Mouse (Mus musculus) forebrain, postnatal 0 days (tissue): ENCODE results near the gene Mthfd1l. TPM values are rescaled to one million over a fixed set of nuclear protein-coding genes. Genes with fewer than 3 reads are reported as not detected.

Experiments used
- ATAC-seq: fragments of 200-750 bp; cut with Nextera tagmentation; 2 replicates; pipeline ENCODE4 v1.8.0; 2017; ENCODE audit warnings: mild to moderate bottlenecking, moderate library complexity
- DNase-seq: peaks from one replicate; pipeline ENCODE4 v3.0.0-alpha.2; 2015
- H3K27ac ChIP-seq: fragments of 300-500 bp; sonication (generic); 2 replicates; pipeline ENCODE4 v1.5.1; 2014; ENCODE audit warnings: low read depth, mild to moderate bottlenecking, antibody characterized with exemption, low read length, moderate library complexity, mixed read lengths
- H3K27me3 ChIP-seq: fragments of 300-500 bp; sonication (generic); 2 replicates; pipeline ENCODE4 v1.6.1; 2014; ENCODE audit warnings: mild to moderate bottlenecking, low read length, mixed read lengths; ENCODE audit not compliant: insufficient read depth
- H3K36me3 ChIP-seq: fragments of 300-500 bp; sonication (generic); 2 replicates; pipeline ENCODE4 v1.6.1; 2014; ENCODE audit warnings: mild to moderate bottlenecking, moderate library complexity; ENCODE audit not compliant: insufficient read depth
- H3K4me1 ChIP-seq: fragments of 300-500 bp; sonication (generic); 2 replicates; pipeline ENCODE4 v1.6.1; 2014; ENCODE audit warnings: antibody characterized with exemption; ENCODE audit not compliant: insufficient read depth
- H3K4me2 ChIP-seq: fragments of 300-500 bp; sonication (generic); 2 replicates; pipeline ENCODE4 v1.6.1; 2014; ENCODE audit warnings: low read depth, mild to moderate bottlenecking, moderate library complexity
- H3K4me3 ChIP-seq: fragments of 300-500 bp; sonication (generic); 2 replicates; pipeline ENCODE4 v1.5.1; 2014; ENCODE audit warnings: low read depth, low read length, mixed read lengths
- H3K9ac ChIP-seq: fragments of 300-500 bp; sonication (generic); 2 replicates; pipeline ENCODE4 v1.6.1; 2014; ENCODE audit warnings: mild to moderate bottlenecking
- H3K9me3 ChIP-seq: fragments of 300-500 bp; sonication (generic); 2 replicates; pipeline ENCODE4 v1.6.1; 2016; ENCODE audit warnings: low read length
- CTCF ChIP-seq: sonication (generic); IDR thresholded peaks from 2 replicates; pipeline ENCODE4 v1.5.1; 2016; ENCODE audit warnings: antibody characterized with exemption, control low read depth, low read depth
- WGBS: fragments of 180-500 bp; shearing (Covaris S2); extraction: QIAGEN DNeasy Blood & Tissue Kit; methylation state at CpG from one replicate; pipeline ENCODE4 v1.1.7; 2014; 5-methylcytosine and 5-hydroxymethylcytosine counted together
- polyA plus RNA-seq: library from polyadenylated mRNA; unstranded; fragments of >200 nt; fragmentation: Nextera tagmentation; extraction: Ambion mirVana; gene quantifications from 2 replicates; pipeline ENCODE4 v1.2.1, GENCODE M21; 2015
- total RNA-seq: library from RNA; depleted of rRNA; stranded (reverse); fragments of >200 nt; gene quantifications from 2 replicates; pipeline ENCODE4 v1.2.3, GENCODE M21; 2014

Gene Mthfd1l
- total and polyA plus RNA-seq, 2 experiments from 2014 or later, result 5.9 to 9.1 TPM

- Histone ChIP-seq H3K4me2 (no peak overlapping the region), H3K4me3 (no peak overlapping the region), H3K36me3 (no peaks in the 10 kb centered on the region), H3K4me1 (no peaks in the 10 kb centered on the region), H3K27me3 (no peaks in the 10 kb centered on the region), H3K9me3 (no peaks in the 10 kb centered on the region), H3K27ac (no peak overlapping the region), H3K9ac (no peak overlapping the region)
- no peak for DNase-seq
- no peak for ATAC-seq
- WGBS, result 75% methylated on average over 5 of the region's 5 CpGs
- TF ChIP-seq CTCF, result no peak; the same call in 1 of the 2 replicates
Measured at GRCm38 (mm10) chr10:3958591-3958990, 14.3 kb upstream of the Mthfd1l start.

- Histone ChIP-seq H3K27ac (no peak overlapping the region), H3K4me1 (peaks cover 3% of the 10 kb centered on the region; the same call in 1 of the 2 replicates), H3K9ac (no peak overlapping the region), H3K27me3 (no peaks in the 10 kb centered on the region), H3K9me3 (no peaks in the 10 kb centered on the region), H3K4me2 (no peak overlapping the region), H3K36me3 (no peaks in the 10 kb centered on the region), H3K4me3 (no peak overlapping the region)
- ATAC-seq, result no peak
- no peak for TF ChIP-seq CTCF
- WGBS, result 89% methylated on average over 3 of the region's 3 CpGs
- DNase-seq, result no peak
Measured at GRCm38 (mm10) chr10:3969026-3969425, 3.9 kb upstream of the Mthfd1l start.

GRCm38 (mm10) chr10:3972237-3972636 is 681 bp upstream of the Mthfd1l start:
- Histone ChIP-seq H3K9me3 (no peaks in the 10 kb centered on the region), H3K27me3 (no peaks in the 10 kb centered on the region), H3K27ac (no peak overlapping the region), H3K9ac (no peak overlapping the region), H3K36me3 (no peaks in the 10 kb centered on the region), H3K4me3 (no peak overlapping the region), H3K4me1 (peaks cover 3% of the 10 kb centered on the region; the same call in 1 of the 2 replicates), H3K4me2 (peak overlapping the region; percentile 93)
- DNase-seq (no peak), ATAC-seq (no peak)
- no peak for TF ChIP-seq CTCF
- WGBS, result 92% methylated on average over 9 of the region's 9 CpGs

- peak; percentile 91 for ATAC-seq
- Histone ChIP-seq H3K27me3 (no peaks in the 10 kb centered on the region), H3K4me2 (peak overlapping the region; percentile 93), H3K9me3 (no peaks in the 10 kb centered on the region), H3K36me3 (no peaks in the 10 kb centered on the region), H3K4me1 (peaks cover 3% of the 10 kb centered on the region; the same call in 1 of the 2 replicates), H3K9ac (peak overlapping the region; percentile 84), H3K27ac (peak overlapping the region; percentile 79), H3K4me3 (peak overlapping the region; percentile 73)
- DNase-seq, result peak; percentile 84
- TF ChIP-seq CTCF, result no peak
- under 1% methylated on average over 39 of the region's 39 CpGs for WGBS
Measured at GRCm38 (mm10) chr10:3973589-3974070, 712 bp downstream of the Mthfd1l start.

- DNase-seq, result no peak
- no peaks in the 10 kb centered on the region for H3K9me3 ChIP-seq
- H3K27ac ChIP-seq, result no peak overlapping the region
- H3K27me3 ChIP-seq, result no peaks in the 10 kb centered on the region
- peaks cover 3% of the 10 kb centered on the region; the same call in 1 of the 2 replicates for H3K4me1 ChIP-seq
- no peak overlapping the region for H3K9ac ChIP-seq
- no peaks in the 10 kb centered on the region for H3K36me3 ChIP-seq
- WGBS, result 77% methylated on average over 3 of the region's 3 CpGs
- no peak for TF ChIP-seq CTCF
- no peak overlapping the region for H3K4me2 ChIP-seq
- no peak for ATAC-seq
- H3K4me3 ChIP-seq, result no peak overlapping the region
Measured at GRCm38 (mm10) chr10:3974380-3974779, 1.5 kb downstream of the Mthfd1l start.

- DNase-seq, result no peak
- no peak for TF ChIP-seq CTCF
- WGBS, result 84% methylated on average over 6 of the region's 6 CpGs
Measured at GRCm38 (mm10) chr10:3975898-3976622, 3.1 kb downstream of the Mthfd1l start.

GRCm38 (mm10) chr10:3976623-3977010 is 3.7 kb downstream of the Mthfd1l start:
- Histone ChIP-seq H3K27me3 (no peaks in the 10 kb centered on the region), H3K27ac (no peak overlapping the region), H3K4me3 (no peak overlapping the region), H3K36me3 (no peaks in the 10 kb centered on the region), H3K9me3 (no peaks in the 10 kb centered on the region), H3K4me1 (peaks cover 3% of the 10 kb centered on the region; the same call in 1 of the 2 replicates), H3K4me2 (no peak overlapping the region), H3K9ac (no peak overlapping the region)
- WGBS, result 78% methylated on average over 4 of the region's 4 CpGs
- no peak for TF ChIP-seq CTCF
- ATAC-seq, result no peak
- no peak for DNase-seq

More at GRCm38 (mm10) chr10:3975898-3976622, 3.1 kb downstream of the Mthfd1l start:
- Histone ChIP-seq H3K4me2 (no peak overlapping the region), H3K27me3 (no peaks in the 10 kb centered on the region), H3K9ac (no peak overlapping the region), H3K4me1 (peaks cover 3% of the 10 kb centered on the region; the same call in 1 of the 2 replicates), H3K36me3 (no peaks in the 10 kb centered on the region), H3K4me3 (no peak overlapping the region), H3K9me3 (no peaks in the 10 kb centered on the region), H3K27ac (no peak overlapping the region)
- ATAC-seq, result no peak
